Mouse (Mus musculus) ovary, adult 18-20 months (tissue): ENCODE data around the gene Pitpnb.

ENCODE experiments used
- DNase-seq: peaks from one replicate; pipeline ENCODE4 v3.0.0; 2022; ENCODE audit warnings: low spot score, mixed read lengths

The Pitpnb gene

DNA sequence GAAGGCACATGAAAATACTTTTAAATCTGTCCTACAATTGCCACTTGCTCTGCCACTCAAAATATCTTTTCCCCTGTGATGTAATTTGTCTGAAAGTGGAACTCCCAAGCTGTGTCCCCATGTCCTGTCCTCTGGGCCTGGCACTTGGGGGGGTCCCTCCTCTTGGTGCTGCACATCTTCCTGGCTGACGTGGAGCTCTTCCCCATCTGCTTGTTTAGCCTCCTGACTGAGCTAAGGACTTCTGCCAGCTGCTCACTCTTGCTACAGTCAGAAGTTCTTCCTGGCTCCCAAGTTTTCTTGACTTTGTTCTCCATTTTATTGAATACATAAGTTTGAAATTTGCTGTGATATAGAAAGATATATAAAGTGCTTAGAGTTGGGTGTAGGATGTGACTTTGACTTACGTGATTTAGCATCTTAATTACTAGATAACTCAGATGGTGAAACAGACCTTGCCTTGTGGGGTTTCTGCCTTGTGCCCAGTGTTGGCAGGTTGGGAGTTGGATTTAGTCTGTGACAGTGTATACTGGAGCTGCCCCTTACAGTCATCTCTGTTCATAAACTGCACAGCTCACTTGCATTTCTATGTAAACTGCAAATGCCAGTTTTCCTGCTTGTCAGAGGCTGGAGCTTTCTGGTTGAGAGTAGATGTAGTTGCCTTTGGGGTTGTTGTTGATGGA, 14.3 kb downstream of the Pitpnb start:
- DNase-seq = no peak

- no peak for DNase-seq
Observed at GRCm38 (mm10) chr5:111356811-111357617, 26.5 kb downstream of the Pitpnb start.

- DNase-seq = no peak
Observed at GRCm38 (mm10) chr5:111360546-111360945, 30.0 kb downstream of the Pitpnb start.

GRCm38 (mm10) chr5:111361058-111361457, 30.5 kb downstream of the Pitpnb start:
- no peak for DNase-seq

GRCm38 (mm10) chr5:111361846-111362245, 31.3 kb downstream of the Pitpnb start:
- no peak for DNase-seq

GRCm38 (mm10) chr5:111363446-111364062, 33.0 kb downstream of the Pitpnb start:
- no peak for DNase-seq

DNA sequence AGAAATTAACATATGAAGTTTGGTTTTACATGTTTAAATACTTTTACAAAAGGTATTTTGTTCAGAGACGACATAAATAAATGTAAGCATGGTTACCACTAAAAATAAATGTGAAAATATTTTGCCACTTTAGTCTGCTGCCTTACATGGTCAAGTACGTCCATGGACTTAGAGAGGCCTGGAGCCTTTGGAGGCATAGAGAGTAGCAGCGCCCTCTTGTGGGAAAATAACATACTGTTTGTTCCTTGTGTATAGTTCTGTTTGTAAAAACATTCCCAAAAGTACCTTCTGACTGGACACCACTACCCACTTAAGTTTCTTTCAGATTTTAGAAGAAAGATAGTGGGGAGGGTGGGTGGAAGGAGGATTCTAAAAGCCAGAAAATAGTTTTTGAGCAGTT, 34.0 kb downstream of the Pitpnb start:
- no peak for DNase-seq

GRCm38 (mm10) chr5:111366140-111366539, 35.6 kb downstream of the Pitpnb start:
- no peak for DNase-seq

- no peak for DNase-seq
Observed at GRCm38 (mm10) chr5:111367937-111368517, 37.5 kb downstream of the Pitpnb start.

GRCm38 (mm10) chr5:111368576-111368975, 38.0 kb downstream of the Pitpnb start:
- no peak for DNase-seq

DNA sequence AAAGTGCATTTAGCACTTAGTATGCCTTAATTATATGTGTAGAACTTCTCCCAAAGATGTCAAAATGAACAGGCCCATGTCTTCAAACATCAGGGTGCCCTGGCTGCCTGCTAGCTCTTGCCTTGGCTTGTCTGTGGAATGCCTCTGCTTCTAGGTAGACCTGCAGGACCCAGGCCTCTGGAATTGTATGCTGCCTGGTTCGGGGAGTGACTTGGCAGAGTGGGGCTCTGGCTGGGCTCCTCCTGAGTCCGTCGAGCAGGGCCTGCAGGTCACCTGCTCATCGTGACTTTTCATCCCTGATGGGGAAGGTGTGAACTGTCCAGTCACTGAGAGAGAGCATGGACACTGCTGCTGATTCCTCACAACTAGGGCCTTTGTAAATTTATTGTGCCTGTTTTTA, 45.1 kb downstream of the Pitpnb start:
- DNase-seq = no peak

- DNase-seq = no peak
Observed at GRCm38 (mm10) chr5:111376276-111377020, 45.9 kb downstream of the Pitpnb start.

DNA sequence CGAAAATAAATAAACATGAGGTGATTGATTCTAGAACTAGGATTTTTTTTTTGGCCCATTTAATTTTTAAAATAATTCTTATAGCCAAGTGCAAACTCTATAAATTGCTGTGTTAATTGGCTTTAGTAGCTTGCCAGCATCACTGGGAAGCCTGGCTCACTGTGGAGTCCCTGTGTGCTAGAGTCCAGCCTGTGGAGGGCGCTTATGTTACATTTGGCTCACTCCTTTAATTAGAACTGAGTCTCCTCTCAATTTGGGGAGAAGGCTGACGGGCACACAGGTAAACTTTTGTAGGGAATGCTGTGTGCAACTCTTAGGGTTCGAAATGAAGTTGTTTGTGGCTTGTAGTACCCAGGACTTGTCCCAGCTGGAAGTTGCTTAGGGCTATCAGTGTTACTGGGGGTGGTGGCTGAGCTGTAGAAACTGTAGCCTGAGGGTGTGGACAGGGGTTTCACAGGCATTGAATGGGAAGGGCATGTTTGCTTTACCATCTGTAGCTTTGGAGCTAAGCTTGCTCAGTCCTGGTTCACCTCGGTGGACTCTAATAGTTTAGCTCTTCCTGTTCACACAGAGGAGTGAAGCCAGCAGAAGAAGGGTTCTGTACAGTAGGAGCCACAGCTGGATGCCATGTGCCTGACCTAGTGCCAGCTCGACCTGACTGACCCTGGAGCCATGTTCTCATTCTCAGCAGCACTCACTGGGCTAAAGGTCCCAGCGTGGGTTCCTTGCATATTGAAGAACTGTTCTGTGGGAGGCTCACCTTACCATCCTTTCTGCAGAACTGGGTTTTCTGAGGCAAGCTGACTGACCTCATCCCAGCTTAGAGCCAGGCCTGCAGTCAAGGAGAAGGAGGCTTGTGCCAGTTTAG, 47.8 kb downstream of the Pitpnb start:
- DNase-seq = no peak

- no peak for DNase-seq
Observed at GRCm38 (mm10) chr5:111383335-111383734, 52.8 kb downstream of the Pitpnb start.

GRCm38 (mm10) chr5:111390911-111391310, 60.3 kb downstream of the Pitpnb start:
- no peak for DNase-seq

DNA sequence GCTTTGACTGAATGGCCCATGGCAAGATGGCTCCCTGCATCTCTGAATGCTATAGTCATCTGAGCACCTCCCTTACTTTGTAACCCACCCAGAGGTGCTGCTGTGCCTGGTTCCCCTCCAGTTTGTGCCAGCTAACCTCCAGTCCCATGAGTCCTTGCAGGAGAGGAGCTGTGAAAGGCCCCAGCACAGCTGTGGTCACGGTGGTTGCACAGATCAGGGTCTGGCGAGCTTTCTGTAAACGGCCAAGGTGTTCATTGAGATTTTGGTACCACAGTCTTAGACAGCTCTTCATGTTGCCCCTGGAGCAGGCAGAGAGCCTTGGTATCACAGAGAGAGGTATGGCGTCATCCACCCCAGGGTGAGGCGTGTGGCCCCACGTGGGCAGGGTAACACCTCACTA, 60.9 kb downstream of the Pitpnb start:
- DNase-seq = no peak

- DNase-seq = no peak
Observed at GRCm38 (mm10) chr5:111393346-111394197, 63.0 kb downstream of the Pitpnb start.

DNA sequence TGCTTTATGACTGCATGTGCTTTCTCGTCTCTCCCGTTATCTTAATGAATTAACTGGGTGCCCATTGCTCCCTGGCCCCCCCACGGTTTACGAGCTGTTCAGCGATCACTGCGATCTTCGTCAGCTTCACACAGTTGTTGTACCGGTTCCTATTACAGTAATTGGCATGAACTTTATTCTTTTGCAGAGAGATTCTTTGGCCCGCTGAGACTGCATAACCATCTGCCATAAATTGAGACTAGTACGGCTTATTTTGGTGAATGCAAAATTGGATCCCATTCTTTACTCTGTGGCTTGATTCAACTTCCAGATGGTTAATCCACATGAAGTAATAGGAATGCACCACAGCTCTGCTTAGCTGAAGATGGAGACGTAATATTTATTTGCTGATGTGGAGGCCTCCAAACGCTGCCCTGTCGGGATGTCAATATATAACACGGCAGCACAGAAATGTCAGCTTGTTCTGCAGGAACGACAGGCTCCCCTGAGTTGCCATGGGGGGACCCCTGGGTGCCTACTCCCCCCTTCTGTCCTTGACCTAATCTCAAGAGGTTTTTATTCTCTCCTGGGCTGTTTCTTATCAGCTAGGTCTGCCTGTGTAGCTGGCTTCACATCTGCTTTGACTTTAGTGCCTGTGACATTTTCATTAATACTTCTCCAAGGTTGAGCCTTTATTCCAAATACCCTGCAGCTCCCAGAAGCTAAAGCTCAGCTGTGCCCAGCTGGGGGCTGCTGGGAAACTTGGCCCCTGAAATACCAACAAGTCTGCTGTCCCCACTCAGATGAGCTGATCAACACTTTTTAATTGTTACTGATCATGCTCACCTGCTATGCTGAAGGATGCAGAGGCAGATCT, 63.9 kb downstream of the Pitpnb start:
- no peak for DNase-seq

GRCm38 (mm10) chr5:111395771-111396170, 65.2 kb downstream of the Pitpnb start:
- no peak for DNase-seq
